Mouse (Mus musculus): ENCODE measurements around the gene Chgb. TPM values are rescaled to one million over a fixed set of nuclear protein-coding genes. Genes with fewer than 3 reads are reported as not detected.

The Chgb gene
- 0.21 TPM for polyA plus RNA-seq (2014; fragmentation: Illumina TruSeq; extraction: RNeasy Lipid Tissue Mini Kit (QIAGEN cat#74804); ENCODE audit: low read depth, low replicate concordance)

DNA sequence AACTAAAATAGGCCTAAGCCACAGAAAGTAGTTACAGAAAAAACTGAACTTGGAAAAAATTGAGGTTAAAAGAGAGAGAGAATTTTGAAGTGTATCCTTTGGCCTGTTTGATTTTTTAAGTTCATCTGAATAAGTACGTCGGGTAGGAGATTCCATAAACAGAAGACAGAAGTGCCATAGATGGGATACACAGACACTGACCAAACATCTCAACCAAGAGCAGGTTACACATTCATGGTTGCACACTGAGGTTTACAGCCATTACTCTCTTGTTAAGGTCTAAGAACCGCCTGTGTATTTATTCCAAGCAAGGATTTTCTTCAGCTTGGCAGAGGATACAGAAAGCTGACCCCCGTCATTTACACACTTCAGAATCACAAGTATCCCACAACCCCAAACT, at the start of gene Chgb:
Chgb (plus strand) TSS at position 301 of the 400 bp plus-strand sequence.

DNA sequence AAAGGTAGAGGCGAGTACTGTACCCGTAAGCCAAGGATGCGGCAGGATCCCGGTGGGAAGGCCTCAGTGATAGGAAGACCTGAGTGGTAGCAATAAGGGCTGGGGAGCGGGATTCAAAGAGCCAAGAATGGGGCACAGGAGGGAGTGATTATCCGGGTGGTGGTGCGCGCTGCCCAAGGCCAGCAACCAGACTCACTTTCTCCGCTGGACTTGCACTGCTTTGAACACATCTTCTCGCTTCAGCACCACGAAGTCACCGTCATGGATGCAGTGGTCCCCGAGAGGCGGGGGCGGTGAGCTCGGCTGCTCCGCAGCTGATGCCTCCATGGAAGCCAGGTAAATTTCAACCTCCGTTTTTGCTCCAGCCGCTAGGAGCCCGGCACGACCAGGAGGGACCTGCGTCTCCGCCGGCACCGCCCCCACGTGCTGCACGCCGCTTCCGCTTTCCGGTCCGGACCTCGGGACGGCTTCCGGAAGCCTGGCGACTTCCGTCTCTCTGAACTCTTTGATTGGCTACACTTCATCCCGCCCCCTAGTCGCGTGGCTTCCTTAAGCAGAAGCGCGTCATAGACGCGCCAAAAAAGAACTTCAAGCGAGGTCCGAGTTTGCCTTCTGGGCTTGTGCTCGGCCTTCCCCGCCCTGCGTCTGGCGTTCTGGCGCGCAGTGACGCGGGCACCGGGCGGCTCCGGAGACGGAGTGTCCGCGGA, 34.7 kb downstream of the Chgb start, which contains the start of the genes Trmt6 and Mcm8:
Trmt6 (minus strand) TSS at position 448 of the 707 bp plus-strand sequence.
Mcm8 (plus strand) TSS at position 534 of the 707 bp plus-strand sequence.

Other genes with a start within 250 kb of the Chgb start
- 219 TPM for gene Gpcpd1, start 193.5 kb upstream of the Chgb start, polyA plus RNA-seq (2014; fragmentation: Illumina TruSeq; extraction: RNeasy Lipid Tissue Mini Kit (QIAGEN cat#74804); ENCODE audit: low read depth, low replicate concordance)
- 54.5 TPM for gene Shld1, start 94.3 kb upstream of the Chgb start, polyA plus RNA-seq (2014; fragmentation: Illumina TruSeq; extraction: RNeasy Lipid Tissue Mini Kit (QIAGEN cat#74804); ENCODE audit: low read depth, low replicate concordance)
- gene Trmt6, start 34.8 kb downstream of the Chgb start, polyA plus RNA-seq (2014; fragmentation: Illumina TruSeq; extraction: RNeasy Lipid Tissue Mini Kit (QIAGEN cat#74804); ENCODE audit: low read depth, low replicate concordance): 9.6 TPM
- 3.6 TPM for gene Mcm8, start 34.9 kb downstream of the Chgb start, polyA plus RNA-seq (2014; fragmentation: Illumina TruSeq; extraction: RNeasy Lipid Tissue Mini Kit (QIAGEN cat#74804); ENCODE audit: low read depth, low replicate concordance)
- 30.4 TPM for gene Crls1, start 65.4 kb downstream of the Chgb start, polyA plus RNA-seq (2014; fragmentation: Illumina TruSeq; extraction: RNeasy Lipid Tissue Mini Kit (QIAGEN cat#74804); ENCODE audit: low read depth, low replicate concordance)
- 7.4 TPM for gene Lrrn4, start 99.6 kb downstream of the Chgb start, polyA plus RNA-seq (2014; fragmentation: Illumina TruSeq; extraction: RNeasy Lipid Tissue Mini Kit (QIAGEN cat#74804); ENCODE audit: low read depth, low replicate concordance)
- not detected for gene Fermt1, start 164.6 kb downstream of the Chgb start, polyA plus RNA-seq (2014; fragmentation: Illumina TruSeq; extraction: RNeasy Lipid Tissue Mini Kit (QIAGEN cat#74804); ENCODE audit: low read depth, low replicate concordance)